Mouse (Mus musculus) adrenal gland, adult 8-10 months (tissue): ENCODE data around the gene Flnb. TPM values are rescaled to one million over a fixed set of nuclear protein-coding genes. Genes with fewer than 3 reads are reported as not detected.

ENCODE experiments used
- DNase-seq: peaks from one replicate; pipeline ENCODE4 v3.0.0; 2022
- total RNA-seq, 4 experiments: library from RNA; stranded (reverse); gene quantifications; 2 replicates each; pipeline ENCODE4 v1.2.4; 2022

The Flnb gene
- total RNA-seq, 4 experiments from 2014 or later = 54.5 to 77.3 (median 65.8) TPM

GRCm38 (mm10) chr14:7826151-7826937, 8.6 kb downstream of the Flnb start:
- no peak for DNase-seq

- no peak for DNase-seq
These were observed 11.4 kb downstream of the Flnb start for GRCm38 (mm10) chr14:7829181-7829580.

DNA sequence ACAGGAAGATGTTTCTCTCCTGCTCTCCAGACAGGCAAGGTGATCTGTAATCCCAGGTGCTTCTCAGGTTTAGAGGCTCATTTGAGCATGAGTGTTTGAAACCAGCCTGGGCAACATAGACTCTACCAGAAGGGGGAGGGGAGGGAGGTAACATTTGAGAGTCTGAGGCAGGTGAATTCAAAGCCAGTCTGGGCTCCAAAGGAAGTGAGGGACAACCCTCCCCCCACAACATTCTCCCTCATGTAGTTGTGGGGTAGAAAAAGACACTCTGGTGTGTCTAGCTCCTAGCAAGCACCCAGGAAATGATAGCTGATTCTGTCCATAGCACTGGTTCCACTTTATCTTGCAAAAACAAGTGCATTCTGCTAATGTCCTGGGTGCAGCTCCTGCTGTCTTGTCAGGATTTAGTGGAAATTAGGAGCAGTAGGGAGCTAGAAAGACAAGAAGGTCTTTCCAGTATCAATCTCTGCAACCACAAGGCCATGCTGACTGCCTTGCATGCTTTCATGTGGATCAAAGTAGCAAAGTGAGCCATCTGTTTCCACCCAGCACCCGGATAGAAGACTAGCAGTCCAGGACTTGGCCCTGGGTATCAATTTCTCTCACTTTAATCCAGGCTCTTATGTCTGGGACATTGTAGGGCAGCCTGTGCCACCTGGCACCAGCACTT, 14.1 kb downstream of the Flnb start:
- peak; percentile 42 for DNase-seq

- DNase-seq = no peak
These were observed 14.7 kb downstream of the Flnb start for GRCm38 (mm10) chr14:7832440-7832783.

DNA sequence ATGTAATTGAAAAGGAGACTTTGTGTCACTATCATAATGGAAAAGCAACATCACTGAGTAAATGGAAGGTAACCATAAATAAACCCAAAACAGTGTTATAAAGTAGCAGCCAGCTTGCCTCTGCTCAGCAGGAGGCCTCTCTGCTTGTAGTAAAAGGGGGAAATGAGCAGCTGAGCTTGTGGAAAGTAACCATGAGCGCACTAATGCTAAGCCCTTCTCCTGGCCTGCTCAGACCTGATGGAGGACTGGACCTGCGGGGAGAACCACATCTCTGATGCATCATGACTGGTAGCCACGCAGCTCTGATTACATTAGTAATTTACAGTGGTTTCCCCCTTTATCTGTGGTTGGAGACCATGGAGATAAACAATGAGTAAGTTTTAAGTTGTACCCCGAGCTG, 15.7 kb downstream of the Flnb start:
- no peak for DNase-seq

DNA sequence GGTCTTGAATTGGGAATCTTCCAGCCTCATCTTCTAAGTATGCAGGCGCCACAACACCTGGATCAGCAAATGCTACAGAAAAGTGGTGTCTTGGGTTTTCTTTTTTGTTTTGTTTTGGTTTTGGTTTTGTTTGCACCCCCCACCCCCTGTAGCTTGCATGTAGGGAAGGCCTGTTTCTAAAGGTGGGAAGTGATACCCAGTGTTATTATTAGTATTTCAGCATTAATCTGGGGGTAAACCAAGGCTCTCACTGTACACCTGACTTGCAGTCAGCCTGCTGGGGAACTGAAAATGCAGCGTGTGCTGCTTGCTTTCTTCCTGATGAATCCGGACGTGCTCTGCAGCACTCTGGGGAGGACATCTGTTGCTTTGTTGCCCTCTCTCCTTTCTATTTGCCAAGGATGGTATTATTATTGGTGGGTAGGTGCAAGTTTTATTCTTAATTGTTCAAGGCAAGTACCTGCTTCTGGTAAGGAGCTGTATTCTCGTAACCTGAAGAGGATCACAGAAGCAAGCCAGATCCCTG, 20.9 kb downstream of the Flnb start:
- DNase-seq = no peak

DNA sequence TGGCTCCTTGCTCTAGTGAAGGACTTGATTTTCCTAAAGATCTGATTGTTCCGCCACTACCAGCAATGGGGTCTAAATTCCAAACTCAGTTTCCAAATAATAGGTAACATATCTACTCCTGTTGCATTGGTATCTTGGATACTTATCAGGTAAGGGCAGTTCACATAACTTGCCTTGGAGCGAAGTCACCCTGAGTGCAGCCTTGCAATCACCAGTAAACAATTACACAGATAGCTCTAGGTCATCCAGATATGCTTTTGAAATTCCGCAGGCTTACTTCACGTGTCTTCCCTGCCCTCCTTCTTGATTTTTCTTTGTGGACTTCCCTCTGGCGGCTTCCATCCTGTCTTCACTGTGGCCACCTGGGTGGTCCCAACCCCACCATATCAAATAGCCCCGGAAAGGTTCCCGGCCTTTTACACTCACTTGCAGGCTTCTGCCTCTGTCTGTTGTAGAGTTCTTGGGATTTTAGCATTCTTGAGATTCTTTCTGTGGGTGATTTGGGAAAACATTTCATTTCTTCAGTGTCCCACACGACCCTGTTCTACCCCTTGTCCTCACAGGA, 22.3 kb downstream of the Flnb start:
- no peak for DNase-seq

DNA sequence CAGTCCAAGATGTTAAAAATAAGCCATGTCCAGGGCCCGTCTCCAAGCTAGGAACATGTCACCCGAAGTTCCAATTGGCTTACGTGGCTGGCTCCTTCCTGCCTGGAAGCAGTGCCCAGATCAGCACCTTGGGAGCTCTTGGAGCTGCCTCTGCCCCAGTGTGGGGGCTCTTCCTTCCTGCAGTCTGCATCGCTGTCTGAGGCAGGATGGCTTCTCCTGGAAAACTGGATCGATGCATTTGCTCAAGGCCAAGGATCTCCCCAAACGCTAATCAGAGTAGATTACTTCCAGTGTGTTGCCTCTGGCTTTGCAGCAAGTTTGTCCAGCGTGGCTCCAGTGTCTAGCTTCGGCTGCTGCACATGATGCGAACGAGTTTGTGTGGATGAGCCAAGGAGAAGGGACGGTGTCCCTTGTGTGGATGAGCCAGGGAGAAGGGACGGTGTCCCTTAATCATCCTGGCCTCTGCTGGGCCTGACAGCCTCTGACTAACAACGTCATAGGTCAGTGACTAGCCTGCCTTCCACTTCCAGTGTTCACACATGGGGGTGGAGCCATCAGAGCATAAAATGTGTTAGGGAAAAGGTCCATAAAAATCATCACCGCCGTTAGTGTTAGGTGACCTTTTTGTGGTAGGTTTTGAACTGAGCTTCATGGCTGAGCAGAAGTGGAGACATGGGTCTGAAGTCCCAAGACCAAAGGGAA, 25.0 kb downstream of the Flnb start:
- peak; percentile 66 for DNase-seq

DNA sequence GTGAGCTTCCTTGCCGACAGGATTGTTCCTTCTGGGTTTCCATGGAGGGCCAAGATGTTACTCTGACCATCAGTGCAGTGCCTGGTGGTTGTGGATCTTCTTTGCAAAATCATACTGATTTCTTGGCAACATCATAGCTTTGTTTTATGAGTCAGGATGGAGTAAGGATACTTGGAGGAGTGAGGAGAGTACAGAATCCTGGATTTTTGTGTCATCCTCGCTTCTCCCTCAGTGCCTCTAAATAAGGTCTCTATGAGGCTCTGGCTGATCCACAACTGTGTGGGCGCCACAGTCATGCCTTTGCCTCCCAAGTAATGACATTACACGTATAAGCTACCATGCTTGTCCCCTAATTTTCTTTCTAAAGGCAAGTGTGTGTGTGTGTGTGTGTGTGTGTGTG, 28.9 kb downstream of the Flnb start:
- no peak for DNase-seq

DNA sequence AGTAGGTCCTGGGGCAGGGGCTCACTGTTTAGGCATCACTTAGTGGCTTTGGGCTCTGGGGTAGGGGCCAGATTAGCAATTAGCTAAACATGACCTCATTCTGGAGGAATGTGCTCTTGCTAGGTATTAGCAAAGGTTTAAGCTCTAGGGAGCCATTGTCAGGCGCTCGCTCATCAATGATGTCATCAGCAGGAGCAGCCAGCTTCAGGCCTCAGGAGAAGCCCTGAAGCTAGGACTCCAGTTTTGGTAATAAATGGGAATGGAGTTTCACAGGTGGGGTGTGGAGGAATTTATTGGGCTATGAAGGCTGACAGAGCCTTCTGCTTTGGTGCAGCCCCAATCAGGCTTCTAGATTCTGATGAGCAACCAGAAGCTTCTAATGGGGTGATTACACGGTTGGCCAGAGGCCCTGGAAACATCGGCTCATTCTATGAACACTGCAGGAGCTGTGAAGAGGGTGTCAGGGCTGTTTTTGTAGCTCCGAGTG, 30.0 kb downstream of the Flnb start:
- no peak for DNase-seq

- DNase-seq = no peak
These were observed 33.2 kb downstream of the Flnb start for GRCm38 (mm10) chr14:7850913-7851312.

DNA sequence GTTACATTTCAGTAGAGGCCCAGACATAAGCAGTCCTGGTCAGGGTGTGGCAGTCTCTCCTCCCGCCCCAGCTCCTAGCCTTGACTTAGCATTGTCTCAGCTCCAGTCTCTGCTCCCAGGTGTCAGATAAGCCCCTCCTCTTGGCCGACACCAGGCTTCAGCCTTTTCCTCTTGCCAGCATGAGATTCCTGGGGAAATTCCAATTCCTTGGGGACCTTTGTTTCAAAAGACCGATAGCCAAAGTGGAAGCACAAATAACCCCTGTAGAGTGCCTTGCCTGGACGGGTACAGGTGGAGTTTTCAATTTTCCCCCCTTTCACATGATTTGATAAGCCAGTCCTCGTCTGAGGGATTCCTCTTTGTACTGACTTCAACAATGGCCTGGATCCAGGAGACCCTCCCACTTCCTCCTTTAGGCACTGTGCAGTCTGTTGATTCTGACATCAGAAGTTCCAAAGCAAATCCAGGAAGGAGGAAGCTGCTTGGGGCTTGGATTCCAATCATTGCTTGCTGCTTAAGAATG, 33.8 kb downstream of the Flnb start:
- DNase-seq = peak; percentile 33

DNA sequence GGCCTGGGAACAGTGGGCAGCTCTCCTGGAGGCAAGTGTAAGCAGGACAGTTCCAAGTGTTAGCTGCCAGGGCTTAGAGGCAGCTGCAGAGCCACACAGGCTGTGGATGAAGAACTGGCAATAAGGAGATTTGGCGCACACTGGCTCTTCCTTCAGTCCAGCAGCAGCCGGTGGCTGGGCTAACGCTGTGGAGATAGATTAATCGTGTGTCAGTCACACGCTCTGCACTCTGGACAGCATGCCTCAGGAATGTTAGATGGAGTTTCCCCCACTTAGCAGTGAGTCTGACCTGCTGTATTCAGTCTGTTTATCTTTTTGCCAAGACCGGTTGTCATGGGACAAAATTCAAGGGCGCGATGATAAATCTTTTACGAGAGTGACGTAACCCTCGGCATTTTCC, 35.9 kb downstream of the Flnb start:
- DNase-seq = peak; percentile 74

GRCm38 (mm10) chr14:7854366-7854765, 36.6 kb downstream of the Flnb start:
- no peak for DNase-seq

DNA sequence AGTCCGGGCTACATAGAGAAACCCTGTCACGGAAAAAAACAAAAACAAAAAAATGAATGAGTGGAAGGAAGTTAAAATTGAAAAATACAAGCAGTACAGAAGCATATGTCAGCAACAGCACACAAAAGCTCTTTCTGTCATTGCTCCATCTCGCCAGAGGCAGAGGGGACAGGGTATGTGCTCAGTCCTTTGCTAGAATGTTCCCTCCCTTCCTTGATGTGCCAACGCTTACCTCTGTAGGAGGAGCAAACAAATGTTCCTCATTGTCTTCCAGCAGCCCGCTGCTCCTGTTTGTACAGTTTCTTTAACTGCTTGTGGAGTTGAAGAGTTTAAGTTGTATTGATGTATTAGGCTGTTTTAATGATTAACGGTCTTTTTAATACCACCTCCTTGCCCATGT, 37.3 kb downstream of the Flnb start:
- no peak for DNase-seq

- DNase-seq = no peak
These were observed 37.7 kb downstream of the Flnb start for GRCm38 (mm10) chr14:7855501-7855900.

DNA sequence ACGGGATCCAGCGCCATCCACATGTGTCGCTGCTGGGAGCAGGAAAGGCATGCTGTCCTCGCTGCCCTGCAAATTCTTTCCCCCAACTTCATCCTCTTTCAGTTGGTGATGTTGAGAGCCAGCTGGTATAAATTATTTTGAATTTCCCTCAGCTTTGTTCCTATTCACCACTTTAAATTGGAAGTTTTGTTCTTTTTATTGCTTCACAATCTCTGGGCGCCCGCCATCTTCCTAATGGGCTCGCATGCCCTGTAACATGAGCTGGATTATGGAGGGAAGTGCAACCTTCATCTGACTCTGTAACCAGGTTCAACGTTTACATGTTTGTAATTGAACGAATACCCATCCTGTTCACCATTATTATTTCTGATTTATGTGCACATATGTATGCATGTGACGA, 38.6 kb downstream of the Flnb start:
- DNase-seq = no peak

DNA sequence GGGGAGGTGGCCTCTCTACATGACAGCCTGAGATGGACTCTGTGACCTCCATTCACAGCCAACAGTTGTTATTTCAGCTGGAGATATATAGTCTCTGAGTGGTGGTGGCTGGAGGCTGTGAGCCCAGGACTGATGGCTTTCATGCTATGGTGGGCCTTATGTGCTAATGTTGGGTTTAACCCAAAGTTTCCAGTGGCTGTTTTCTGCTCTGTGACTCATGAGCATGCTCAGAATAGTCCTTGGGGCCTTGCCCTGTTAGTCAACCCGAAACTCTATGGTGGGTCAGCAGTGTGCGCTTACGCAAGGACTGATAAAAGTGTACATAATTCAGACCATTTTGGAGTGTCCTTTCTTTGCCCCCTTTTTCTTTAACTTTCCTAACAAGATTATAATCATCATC, 40.1 kb downstream of the Flnb start:
- DNase-seq = no peak

GRCm38 (mm10) chr14:7858430-7858829, 40.7 kb downstream of the Flnb start:
- DNase-seq = no peak

- DNase-seq = no peak
These were observed 42.9 kb downstream of the Flnb start for GRCm38 (mm10) chr14:7860525-7861154.

GRCm38 (mm10) chr14:7861275-7861674, 43.5 kb downstream of the Flnb start:
- DNase-seq = no peak

GRCm38 (mm10) chr14:7862226-7862625, 44.5 kb downstream of the Flnb start:
- DNase-seq = no peak
